Mouse (Mus musculus): ENCODE results near the gene Gm9508. TPM values are rescaled to one million over a fixed set of nuclear protein-coding genes. Genes with fewer than 3 reads are reported as not detected.
"Not testable (repeated sequence)": the region's sequence is repeated elsewhere in the genome, so short reads cannot be mapped to it uniquely, and the experiment has no call there.

Gm9508 gene
- not detected in 2 replicates for polyA plus RNA-seq (2015; fragmentation: Nextera tagmentation; extraction: Ambion mirVana)

- no peak within 1 kb of the TSS for H3K9ac ChIP-seq
- H3K4me2 ChIP-seq: no peak within 1 kb of the TSS
- 42% methylated on average over 4 of the region's 4 CpGs for WGBS
- H3K27me3 ChIP-seq: no peaks in the 10 kb centered on the region
- no peaks in the 10 kb centered on the region for H3K4me1 ChIP-seq (replicated peaks)
- no peak within 1 kb of the TSS for H3K27ac ChIP-seq
- no peak within 1 kb of the TSS for H3K4me3 ChIP-seq
- ATAC-seq (ENCODE audit: low FRiP score): no peak
- H3K36me3 ChIP-seq: no peaks in the 10 kb centered on the region
- no peaks in the 10 kb centered on the region for H3K9me3 ChIP-seq
Measured at GRCm38 (mm10) chr10:77697133-77697532, at the start of gene Gm9508. TSS of gene Gm9508 (minus strand) at chr10:77697233.

- H3K4me1 ChIP-seq (replicated peaks); H3K27me3 ChIP-seq; H3K36me3 ChIP-seq; H3K4me2 ChIP-seq; ATAC-seq (ENCODE audit: low FRiP score); H3K4me3 ChIP-seq; H3K9ac ChIP-seq; H3K9me3 ChIP-seq: not testable (repeated sequence)
- WGBS: 51% methylated on average over 5 of the region's 5 CpGs
- H3K27ac ChIP-seq: 0 out of 2 replicates have a peak within 1 kb of the TSS, but pooled peaks have one; percentile 30
Measured at GRCm38 (mm10) chr10:77741924-77742688, 45.1 kb upstream of the Gm9508 start, which contains the start of gene Gm18596. TSS of gene Gm18596 (minus strand) at chr10:77742638.

- Histone ChIP-seq H3K36me3 (no peaks in the 10 kb centered on the region), H3K4me3 (no peak overlapping the region), H3K9ac (no peak overlapping the region), H3K27ac (no peak overlapping the region), H3K4me1 (replicated peaks) (peaks cover 9% of the 10 kb centered on the region; the same call in 1 of the 2 replicates), H3K27me3 (no peaks in the 10 kb centered on the region), H3K4me2 (no peak overlapping the region), H3K9me3 (0 out of 2 replicates have a peak, but pooled peaks cover 6% of the 10 kb centered on the region)
- no peak for ATAC-seq (ENCODE audit: low FRiP score)
- WGBS: 96% methylated on average over 4 of the region's 4 CpGs
Measured at GRCm38 (mm10) chr10:77738929-77739328, 41.9 kb upstream of the Gm9508 start.

- Histone ChIP-seq H3K4me1 (replicated peaks) (0 out of 2 replicates have a peak, but pooled peaks cover 6% of the 10 kb centered on the region), H3K36me3 (no peaks in the 10 kb centered on the region), H3K4me3 (no peak overlapping the region), H3K9me3 (0 out of 2 replicates have a peak, but pooled peaks cover 6% of the 10 kb centered on the region), H3K27ac (no peak overlapping the region), H3K27me3 (no peaks in the 10 kb centered on the region), H3K9ac (no peak overlapping the region), H3K4me2 (no peak overlapping the region)
- 85% methylated on average over 1 of the region's 1 CpGs for WGBS
- ATAC-seq (ENCODE audit: low FRiP score): no peak
Measured at GRCm38 (mm10) chr10:77735928-77736327, 38.9 kb upstream of the Gm9508 start.

GRCm38 (mm10) chr10:77729241-77729640 lies 32.2 kb upstream of the Gm9508 start:
- Histone ChIP-seq H3K9me3 (no peaks in the 10 kb centered on the region), H3K36me3 (no peaks in the 10 kb centered on the region), H3K27me3 (no peaks in the 10 kb centered on the region), H3K4me1 (replicated peaks) (no peaks in the 10 kb centered on the region), H3K4me2 (no peak overlapping the region), H3K4me3 (no peak overlapping the region), H3K9ac (no peak overlapping the region), H3K27ac (no peak overlapping the region)
- no peak for ATAC-seq (ENCODE audit: low FRiP score)
- 63% methylated on average over 4 of the region's 4 CpGs for WGBS

GRCm38 (mm10) chr10:77728280-77728679 lies 31.2 kb upstream of the Gm9508 start:
- H3K9me3 ChIP-seq: no peaks in the 10 kb centered on the region
- ATAC-seq (ENCODE audit: low FRiP score): no peak
- 69% methylated on average over 4 of the region's 4 CpGs for WGBS
- no peaks in the 10 kb centered on the region for H3K36me3 ChIP-seq
- no peak overlapping the region for H3K9ac ChIP-seq
- no peaks in the 10 kb centered on the region for H3K27me3 ChIP-seq
- no peaks in the 10 kb centered on the region for H3K4me1 ChIP-seq (replicated peaks)
- no peak overlapping the region for H3K27ac ChIP-seq
- no peak overlapping the region for H3K4me2 ChIP-seq
- H3K4me3 ChIP-seq: no peak overlapping the region

GRCm38 (mm10) chr10:77726186-77726585 lies 29.2 kb upstream of the Gm9508 start, which contains the start of gene Gm10100:
TSS of gene Gm10100 (plus strand) at chr10:77726486.
- Histone ChIP-seq H3K4me3 (no peak within 1 kb of the TSS), H3K27ac (no peak within 1 kb of the TSS), H3K9me3 (no peaks in the 10 kb centered on the region), H3K4me2 (no peak within 1 kb of the TSS), H3K9ac (no peak within 1 kb of the TSS), H3K4me1 (replicated peaks) (no peaks in the 10 kb centered on the region), H3K36me3 (no peaks in the 10 kb centered on the region), H3K27me3 (no peaks in the 10 kb centered on the region)
- ATAC-seq (ENCODE audit: low FRiP score): no peak
- 33% methylated on average over 3 of the region's 3 CpGs for WGBS

GRCm38 (mm10) chr10:77724855-77725254 lies 27.8 kb upstream of the Gm9508 start:
- WGBS: 76% methylated on average over 8 of the region's 8 CpGs

GRCm38 (mm10) chr10:77720299-77720698 lies 23.3 kb upstream of the Gm9508 start, which contains the start of gene Krtap12-1:
TSS of gene Krtap12-1 (plus strand) at chr10:77720599.
- ATAC-seq (ENCODE audit: low FRiP score); H3K4me1 ChIP-seq (replicated peaks); H3K9me3 ChIP-seq; H3K4me3 ChIP-seq; H3K27me3 ChIP-seq; H3K27ac ChIP-seq; H3K9ac ChIP-seq; H3K36me3 ChIP-seq; H3K4me2 ChIP-seq: not testable (repeated sequence)
- 83% methylated on average over 1 of the region's 1 CpGs for WGBS

More at GRCm38 (mm10) chr10:77724855-77725254, 27.8 kb upstream of the Gm9508 start:
- H3K9ac ChIP-seq: no peak overlapping the region
- no peaks in the 10 kb centered on the region for H3K27me3 ChIP-seq
- H3K36me3 ChIP-seq: no peaks in the 10 kb centered on the region
- no peak overlapping the region for H3K27ac ChIP-seq
- no peak overlapping the region for H3K4me2 ChIP-seq
- ATAC-seq (ENCODE audit: low FRiP score): no peak
- no peak overlapping the region for H3K4me3 ChIP-seq
- no peaks in the 10 kb centered on the region for H3K4me1 ChIP-seq (replicated peaks)
- H3K9me3 ChIP-seq: peaks cover 5% of the 10 kb centered on the region; the same call in 1 of the 2 replicates

GRCm38 (mm10) chr10:77715507-77715906 lies 18.5 kb upstream of the Gm9508 start, which contains the start of gene Gm10142:
TSS of gene Gm10142 (plus strand) at chr10:77715807.
- Histone ChIP-seq H3K36me3 (no peaks in the 10 kb centered on the region), H3K4me2 (no peak within 1 kb of the TSS), H3K4me3 (no peak within 1 kb of the TSS), H3K4me1 (replicated peaks) (no peaks in the 10 kb centered on the region), H3K27ac (no peak within 1 kb of the TSS), H3K9me3 (peaks cover 7% of the 10 kb centered on the region; the same call in 1 of the 2 replicates), H3K27me3 (no peaks in the 10 kb centered on the region), H3K9ac (no peak within 1 kb of the TSS)
- ATAC-seq (ENCODE audit: low FRiP score): no peak
- 74% methylated on average over 1 of the region's 1 CpGs for WGBS

GRCm38 (mm10) chr10:77713734-77714133 lies 16.7 kb upstream of the Gm9508 start:
- Histone ChIP-seq H3K9me3 (0 out of 2 replicates have a peak, but pooled peaks cover 4% of the 10 kb centered on the region), H3K27me3 (no peaks in the 10 kb centered on the region), H3K27ac (no peak overlapping the region), H3K36me3 (no peaks in the 10 kb centered on the region), H3K9ac (no peak overlapping the region), H3K4me2 (no peak overlapping the region), H3K4me3 (no peak overlapping the region), H3K4me1 (replicated peaks) (no peaks in the 10 kb centered on the region)
- ATAC-seq (ENCODE audit: low FRiP score): no peak
- 79% methylated on average over 4 of the region's 4 CpGs for WGBS

GRCm38 (mm10) chr10:77711157-77711556 lies 14.1 kb upstream of the Gm9508 start, which contains the start of gene Gm10024:
TSS of gene Gm10024 (plus strand) at chr10:77711457.
- not testable (repeated sequence) for H3K27me3 ChIP-seq; H3K9me3 ChIP-seq; H3K36me3 ChIP-seq; H3K27ac ChIP-seq; ATAC-seq (ENCODE audit: low FRiP score); H3K4me1 ChIP-seq (replicated peaks); H3K4me2 ChIP-seq; H3K9ac ChIP-seq; H3K4me3 ChIP-seq

All from hindbrain, embryonic 13.5 days (tissue).